Mouse (Mus musculus): Measurements from ENCODE around the gene Iqschfp.

Gene Iqschfp

DNA sequence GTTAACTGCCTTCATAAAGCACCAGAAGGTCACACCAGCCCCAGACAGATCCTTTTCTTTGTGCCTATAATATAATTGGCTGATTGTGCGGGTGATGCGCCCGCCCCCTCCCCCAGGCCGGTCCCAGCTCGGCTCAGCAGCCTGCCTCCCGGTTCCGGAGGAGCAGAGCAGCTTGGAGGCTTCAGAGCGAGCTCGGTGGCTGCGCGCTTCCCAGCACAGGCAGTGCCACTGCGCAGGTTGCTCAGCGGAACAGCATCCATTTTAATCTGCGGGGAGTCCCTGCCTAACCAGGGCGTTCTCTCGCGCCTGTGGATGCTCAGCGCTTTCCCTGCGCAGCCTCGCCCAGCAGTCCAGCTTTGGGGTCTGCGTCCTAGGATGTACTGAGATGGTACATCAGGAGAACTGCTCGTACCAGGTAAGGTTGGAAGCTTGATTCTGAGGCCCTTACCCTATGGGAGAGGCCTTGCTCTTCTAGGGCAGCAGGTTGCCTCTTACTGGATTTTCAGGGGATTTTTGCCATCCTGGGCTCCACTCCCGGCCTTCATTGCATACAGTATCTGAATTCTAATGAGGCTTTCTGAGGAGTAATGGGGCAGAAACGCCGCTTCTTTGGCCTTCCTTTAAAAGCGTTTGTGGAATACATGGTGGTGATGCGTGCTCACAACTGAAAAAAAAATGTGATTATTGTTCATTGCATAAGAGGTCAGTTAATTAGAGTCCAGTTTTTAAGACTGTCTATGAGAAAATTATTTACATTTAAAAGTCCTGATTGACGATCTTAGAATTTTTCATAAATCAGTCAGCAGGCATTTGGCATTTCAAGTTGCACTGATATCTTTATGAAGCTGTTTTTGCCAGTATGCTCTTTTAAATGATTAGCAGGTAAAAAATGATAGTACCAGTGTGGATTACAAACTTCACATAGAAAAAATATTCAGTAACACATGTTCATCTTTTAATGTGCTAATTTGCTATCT, 680.5 kb downstream of the Iqschfp start:
- DNase-seq (ENCODE audit: inconsistent ontology term) = peak; percentile 96

DNA sequence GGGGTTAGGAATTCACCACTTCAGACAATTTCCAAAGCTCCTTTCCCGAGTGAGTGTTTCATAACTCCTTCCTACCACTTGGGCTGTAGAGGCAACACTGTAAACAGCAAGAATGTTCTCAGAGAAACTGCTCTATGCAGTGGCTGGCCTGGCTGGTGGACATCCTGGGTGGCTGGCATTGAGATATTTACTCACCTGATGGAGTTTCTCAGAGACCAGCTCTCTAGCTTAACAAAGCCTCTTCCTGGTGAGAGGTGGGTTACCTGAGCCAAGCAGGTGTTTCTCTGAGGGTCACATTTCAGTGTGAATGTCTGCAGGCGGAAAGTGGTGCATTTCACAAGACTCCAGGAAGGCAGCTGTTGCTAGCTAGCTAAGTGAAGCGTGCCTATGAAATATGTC, 681.2 kb downstream of the Iqschfp start:
- DNase-seq (ENCODE audit: inconsistent ontology term) = peak; percentile 40

- no peak for DNase-seq (ENCODE audit: inconsistent ontology term)
These were observed 682.1 kb downstream of the Iqschfp start for GRCm38 (mm10) chr3:68574097-68574496.

DNA sequence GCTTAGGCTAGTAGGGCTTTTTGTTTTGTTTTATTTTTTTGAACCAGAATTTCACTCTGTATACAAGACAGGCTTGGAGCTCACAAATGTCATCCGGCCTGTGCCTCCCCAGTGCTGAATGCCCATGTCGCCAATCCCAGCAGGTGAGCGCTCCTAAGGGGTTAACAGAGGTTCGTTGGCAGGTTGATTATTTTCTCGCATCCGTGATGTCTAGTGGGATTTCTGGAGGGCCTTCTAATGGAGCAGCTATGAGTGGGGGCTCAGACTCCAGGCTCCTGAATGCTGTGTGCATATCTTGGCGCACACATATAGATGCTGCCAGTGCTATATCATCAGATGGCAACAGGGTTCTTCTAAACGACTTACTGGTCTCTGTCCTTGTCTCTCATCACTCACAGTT, 682.5 kb downstream of the Iqschfp start:
- DNase-seq (ENCODE audit: inconsistent ontology term) = no peak

GRCm38 (mm10) chr3:68575636-68576340, 683.8 kb downstream of the Iqschfp start:
- peak; percentile 50 for DNase-seq (ENCODE audit: inconsistent ontology term)

DNA sequence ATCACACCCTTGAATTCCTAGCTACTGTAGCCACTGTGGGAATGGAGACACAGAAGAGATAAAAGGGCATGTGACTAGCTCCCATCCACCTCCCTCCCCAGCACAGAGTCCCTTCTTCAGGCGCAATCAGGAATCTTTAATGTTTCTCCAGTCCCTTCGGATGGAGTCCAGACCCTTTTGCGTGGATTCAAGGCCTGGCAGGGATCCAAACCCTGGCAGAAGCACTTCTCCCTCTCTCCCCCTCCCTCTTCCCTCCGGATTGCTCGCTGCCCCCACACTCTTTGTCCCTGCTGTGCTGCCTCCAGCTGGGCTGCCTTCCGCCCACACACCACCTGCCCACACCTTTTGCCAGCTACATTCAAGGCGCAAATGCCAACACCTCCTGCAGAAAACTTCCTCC, 684.4 kb downstream of the Iqschfp start:
- peak; percentile 76 for DNase-seq (ENCODE audit: inconsistent ontology term)

GRCm38 (mm10) chr3:68576948-68577347, 684.9 kb downstream of the Iqschfp start:
- DNase-seq (ENCODE audit: inconsistent ontology term) = no peak

DNA sequence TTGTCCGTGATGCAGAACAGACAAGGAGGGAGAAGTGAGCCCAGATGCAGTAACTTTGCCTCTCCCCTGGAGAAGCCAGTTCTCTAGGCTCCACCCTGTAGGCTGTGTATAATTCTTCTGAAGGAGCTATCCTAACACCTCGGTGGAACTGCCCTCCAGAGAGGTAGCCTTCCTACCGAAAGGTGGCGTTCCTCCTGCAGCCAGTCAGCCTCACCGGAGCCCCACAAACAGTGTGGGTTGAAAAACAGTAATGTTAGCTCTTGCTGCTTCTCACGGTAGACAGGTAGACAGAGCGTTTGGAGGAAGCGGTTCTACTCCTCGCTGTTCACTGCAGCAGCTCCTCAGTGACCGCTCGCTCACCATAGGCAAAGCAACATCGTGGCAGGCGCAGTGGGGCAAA, 689.6 kb downstream of the Iqschfp start:
- no peak for DNase-seq (ENCODE audit: inconsistent ontology term)

GRCm38 (mm10) chr3:68582103-68582740, 690.2 kb downstream of the Iqschfp start:
- DNase-seq (ENCODE audit: inconsistent ontology term) = no peak

- DNase-seq (ENCODE audit: inconsistent ontology term) = peak; percentile 42
These were observed 691.1 kb downstream of the Iqschfp start for GRCm38 (mm10) chr3:68583031-68583693.

DNA sequence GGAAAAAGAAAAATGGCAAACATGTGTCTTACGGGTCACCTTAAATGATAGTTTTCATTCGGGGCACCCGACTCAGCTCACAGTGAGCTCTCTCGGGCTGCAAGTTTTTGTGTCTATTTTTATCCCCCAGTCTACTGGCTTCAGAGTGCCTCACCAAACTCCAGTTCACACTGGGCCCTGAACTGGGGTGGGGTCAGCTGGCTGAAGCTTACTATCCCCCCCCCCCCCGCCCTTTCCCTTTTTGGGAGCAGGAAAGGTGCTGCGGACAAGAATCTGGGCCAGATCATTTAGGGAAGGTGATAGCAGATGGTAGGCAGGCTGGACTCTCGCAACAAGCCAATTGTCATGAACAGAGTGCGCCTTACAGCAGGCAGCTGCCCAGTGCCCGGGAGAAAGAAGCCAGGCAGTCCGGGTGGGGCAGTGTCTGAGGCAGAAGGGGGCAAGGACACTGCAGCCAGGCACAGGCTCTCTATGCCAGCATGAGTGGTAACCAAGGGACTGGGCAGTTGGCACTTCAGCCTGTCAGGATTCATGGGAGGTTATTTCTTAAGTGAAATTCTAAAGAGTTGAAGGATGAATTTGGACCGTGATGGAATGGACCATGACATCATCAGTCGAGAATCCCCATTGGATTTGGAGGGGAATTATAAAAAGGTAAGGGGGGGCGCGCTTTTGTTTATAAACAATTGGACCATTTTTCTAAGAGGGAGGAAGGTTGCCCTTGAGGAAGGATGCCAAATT, 691.9 kb downstream of the Iqschfp start:
- peak; percentile 89 for DNase-seq (ENCODE audit: inconsistent ontology term)

DNA sequence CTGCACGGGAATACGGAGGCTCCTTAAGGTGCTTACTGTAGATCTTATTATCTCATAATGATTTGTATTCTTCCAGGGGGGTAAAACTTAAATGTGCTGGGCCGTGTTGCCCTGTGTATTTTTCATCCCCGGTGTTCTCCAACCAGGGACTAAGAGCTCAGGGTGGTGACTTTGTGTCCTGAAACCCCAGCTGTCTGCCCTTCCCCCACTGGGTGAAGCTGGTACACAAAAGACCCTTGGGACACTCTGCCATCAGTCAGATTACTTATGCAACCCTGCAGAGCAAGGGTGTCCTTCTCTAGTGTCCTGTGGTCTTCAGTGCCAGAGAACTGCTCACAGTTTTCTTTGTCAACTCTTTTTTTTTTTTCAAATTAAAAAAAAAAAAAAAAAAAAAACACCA, 693.2 kb downstream of the Iqschfp start:
- no peak for DNase-seq (ENCODE audit: inconsistent ontology term)

DNA sequence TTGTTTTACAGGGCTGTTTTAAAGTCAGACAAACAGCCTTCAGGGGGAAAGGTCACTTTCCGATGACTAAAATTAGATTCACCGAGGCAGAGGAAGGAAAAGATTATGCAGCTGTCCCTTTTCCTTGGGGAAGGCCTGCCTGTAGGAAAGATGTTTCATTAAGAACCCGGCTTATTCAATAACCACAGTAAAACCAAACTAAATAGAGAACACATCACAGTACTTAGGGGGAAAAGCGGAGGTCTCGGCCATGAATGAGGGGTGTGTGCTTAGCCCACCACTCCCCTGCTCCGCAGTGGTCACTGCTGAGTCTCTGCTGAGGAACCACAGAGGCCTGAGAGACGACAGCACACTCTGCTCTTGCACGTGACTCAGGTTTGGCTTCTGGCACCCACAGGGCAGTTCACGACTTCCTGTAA, 694.6 kb downstream of the Iqschfp start:
- DNase-seq (ENCODE audit: inconsistent ontology term) = no peak

DNA sequence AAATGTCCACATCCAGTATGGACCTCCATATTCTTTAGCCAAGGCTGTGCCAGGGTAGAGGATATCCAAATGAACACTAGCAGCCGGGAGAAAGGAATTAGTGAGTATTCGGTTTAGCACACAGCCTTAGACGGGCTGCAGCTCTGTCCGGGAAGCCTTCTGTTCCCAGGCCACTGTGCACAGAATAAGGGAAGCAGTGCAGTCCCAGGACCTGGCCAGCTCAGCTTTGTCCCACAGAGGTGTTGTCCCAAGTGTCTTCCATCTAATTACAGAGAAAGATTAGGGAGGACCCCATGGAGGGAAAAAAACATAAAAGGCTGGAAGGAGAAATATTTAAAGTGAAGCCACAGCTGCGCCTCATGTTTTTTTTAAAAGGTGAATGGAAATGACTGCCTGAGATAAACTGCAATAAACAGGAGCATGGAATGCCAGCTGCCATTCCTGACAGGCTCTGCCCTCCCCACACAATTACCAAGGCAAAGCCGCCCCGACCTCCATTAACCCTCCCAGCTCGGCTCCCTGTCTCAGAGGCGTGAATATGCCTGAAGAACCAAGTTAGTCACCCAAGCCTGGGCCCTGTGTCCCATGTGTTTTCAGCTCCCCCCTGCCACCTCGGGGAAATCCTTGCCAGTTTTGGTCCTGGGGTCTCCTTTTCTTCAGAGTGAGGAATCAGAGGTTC, 695.7 kb downstream of the Iqschfp start:
- no peak for DNase-seq (ENCODE audit: inconsistent ontology term)

- DNase-seq (ENCODE audit: inconsistent ontology term) = no peak
These were observed 697.3 kb downstream of the Iqschfp start for GRCm38 (mm10) chr3:68589220-68589840.

DNA sequence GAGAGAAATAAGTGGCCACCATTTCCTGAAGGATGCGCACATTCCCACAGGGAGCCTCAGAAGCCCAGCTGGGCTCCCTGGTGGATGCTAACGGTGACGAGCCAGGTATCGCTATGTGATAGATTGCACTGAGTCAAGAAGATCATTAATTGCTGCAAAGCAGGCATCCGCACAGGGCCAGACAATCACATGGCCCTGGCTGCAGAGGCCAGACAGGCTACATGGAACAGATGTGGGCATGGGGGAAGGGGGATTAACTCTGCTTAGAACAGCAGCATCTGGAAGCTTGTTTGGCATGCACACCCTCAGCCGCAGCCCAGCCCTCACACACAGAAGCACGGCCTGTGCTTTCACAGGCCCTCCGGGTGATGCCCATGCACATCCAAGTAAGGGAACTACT, 698.4 kb downstream of the Iqschfp start:
- DNase-seq (ENCODE audit: inconsistent ontology term) = no peak

DNA sequence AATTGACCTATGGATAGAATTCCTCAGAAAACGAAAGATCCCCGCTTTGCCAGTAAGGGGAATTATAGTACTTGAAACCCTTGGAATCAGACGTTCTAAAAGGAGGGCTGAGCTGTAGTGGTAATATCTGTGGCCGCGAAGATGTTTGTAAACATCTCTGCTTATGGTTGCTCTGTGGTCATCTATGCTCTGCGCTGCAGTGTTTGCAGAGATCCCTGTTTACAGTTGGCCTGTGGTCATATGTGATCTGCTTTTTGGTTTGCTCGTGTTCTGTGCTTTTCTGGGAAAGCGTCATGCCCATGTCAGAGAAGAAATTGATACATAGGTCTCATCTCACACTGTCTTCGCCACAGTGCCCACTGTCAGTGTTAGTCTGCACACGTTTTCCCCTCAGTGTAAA, 700.5 kb downstream of the Iqschfp start:
- no peak for DNase-seq (ENCODE audit: inconsistent ontology term)

DNA sequence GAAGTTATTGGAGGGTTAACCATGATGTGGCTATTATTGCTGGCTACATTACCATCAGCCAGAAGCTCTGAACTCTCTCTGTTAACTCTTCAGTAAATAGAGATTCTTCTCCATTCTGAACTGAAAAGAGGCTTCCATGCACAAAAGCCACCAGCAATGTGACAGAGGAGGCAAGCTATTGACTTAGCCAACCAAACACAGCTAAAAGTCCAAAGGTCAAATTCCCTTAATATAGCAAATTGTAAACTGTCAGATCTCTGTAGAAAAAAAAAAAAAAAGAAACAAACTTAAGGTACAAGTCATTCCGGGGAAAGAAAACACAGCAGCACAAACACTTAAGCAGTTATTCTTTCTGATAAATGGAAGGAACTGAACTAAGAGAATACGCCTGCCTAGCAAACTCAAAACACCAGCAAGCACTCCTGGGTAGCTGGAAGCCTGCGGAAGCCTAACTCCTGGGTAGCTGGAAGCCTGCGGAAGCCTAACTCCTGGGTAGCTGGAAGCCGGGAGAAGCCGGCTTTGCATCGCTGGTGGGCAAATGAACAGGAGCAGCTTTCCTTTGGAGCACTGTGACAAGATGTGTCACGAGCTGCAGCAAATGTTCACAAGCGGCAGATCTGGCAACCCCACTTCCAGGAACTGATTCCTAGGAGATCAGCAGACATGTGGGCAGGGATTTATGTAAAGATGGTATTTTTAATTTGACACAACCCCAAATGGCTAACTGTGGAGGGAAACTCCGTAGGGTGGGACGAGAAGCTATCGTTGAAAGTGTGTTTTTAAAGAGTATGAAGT, 701.2 kb downstream of the Iqschfp start:
- no peak for DNase-seq (ENCODE audit: inconsistent ontology term)

DNA sequence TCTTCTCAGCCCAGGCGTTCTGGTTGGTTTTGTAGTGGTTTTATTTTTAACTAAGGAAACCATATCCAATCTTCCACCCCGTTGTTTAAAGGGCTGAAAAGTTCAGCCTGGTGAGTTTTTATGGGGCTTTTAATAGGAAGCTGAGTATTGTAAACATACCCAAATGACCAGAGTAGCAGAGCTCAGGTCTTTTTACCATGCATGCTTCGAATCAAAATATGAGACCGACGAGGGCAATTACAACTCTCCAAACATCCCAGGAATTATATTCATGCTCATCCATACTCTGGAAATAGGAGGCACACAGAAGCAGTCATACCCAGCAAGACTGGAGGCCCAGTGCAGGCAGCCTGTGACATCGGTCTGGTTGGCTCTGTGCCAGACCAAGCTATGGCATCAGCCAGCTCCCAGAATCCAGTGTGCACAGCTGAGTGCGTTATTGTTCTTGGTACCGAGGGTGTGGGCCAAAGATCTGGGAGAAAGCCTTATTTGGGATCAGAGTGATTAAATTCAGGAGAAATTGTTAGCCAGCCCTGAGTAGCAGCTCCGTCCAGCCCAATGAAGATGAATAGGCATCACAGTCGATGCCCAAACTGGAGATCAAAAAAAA, 703.4 kb downstream of the Iqschfp start:
- DNase-seq (ENCODE audit: inconsistent ontology term) = peak; percentile 79

Data from Muller cell, postnatal 12 days (primary cell).